Mouse (Mus musculus): Measurements from ENCODE around the gene Hoxa1.

Gene Hoxa1

GRCm38 (mm10) chr6:52154044-52154443 is 4.1 kb downstream of the Hoxa1 start:
- Histone ChIP-seq H3K9me3 (ENCODE audit: low read length) (no peaks in the 10 kb centered on the region), H3K4me3 (replicated peaks; ENCODE audit: low read length) (no peak overlapping the region), H3K36me3 (ENCODE audit: insufficient read depth, low read length) (no peaks in the 10 kb centered on the region), H3K4me1 (replicated peaks; ENCODE audit: low read depth, low read length) (peaks cover 56% of the 10 kb centered on the region), H3K27me3 (ENCODE audit: insufficient read depth, low read length) (peaks cover 86% of the 10 kb centered on the region)
- TF ChIP-seq NANOG (IDR thresholded peaks at IDR 0.05; ENCODE audit: borderline replicate concordance, low read length) (peak; percentile 43; the same call in 1 of the 2 replicates), CTCF (conservative IDR thresholded peaks at IDR 0.05; ENCODE audit: low read length) (no peak)

GRCm38 (mm10) chr6:52153270-52153669 is 4.8 kb downstream of the Hoxa1 start:
- TF ChIP-seq NANOG (IDR thresholded peaks at IDR 0.05; ENCODE audit: borderline replicate concordance, low read length) (peak; percentile 70; the same call in 1 of the 2 replicates), CTCF (conservative IDR thresholded peaks at IDR 0.05; ENCODE audit: low read length) (no peak)
- Histone ChIP-seq H3K9me3 (ENCODE audit: low read length) (no peaks in the 10 kb centered on the region), H3K4me3 (replicated peaks; ENCODE audit: low read length) (no peak overlapping the region), H3K27me3 (ENCODE audit: insufficient read depth, low read length) (peaks cover 89% of the 10 kb centered on the region), H3K36me3 (ENCODE audit: insufficient read depth, low read length) (no peaks in the 10 kb centered on the region), H3K4me1 (replicated peaks; ENCODE audit: low read depth, low read length) (peaks cover 56% of the 10 kb centered on the region)

- H3K4me3 ChIP-seq (replicated peaks; ENCODE audit: low read length) = no peak overlapping the region
- TF ChIP-seq NANOG (IDR thresholded peaks at IDR 0.05; ENCODE audit: borderline replicate concordance, low read length) (no peak), POU5F1 (IDR thresholded peaks at IDR 0.05; ENCODE audit: borderline replicate concordance, low read length) (no peak)
These were observed 5.6 kb downstream of the Hoxa1 start for GRCm38 (mm10) chr6:52152226-52153193.

GRCm38 (mm10) chr6:52151571-52151970 is 6.5 kb downstream of the Hoxa1 start:
- TF ChIP-seq CTCF (conservative IDR thresholded peaks at IDR 0.05; ENCODE audit: low read length) (no peak), NANOG (IDR thresholded peaks at IDR 0.05; ENCODE audit: borderline replicate concordance, low read length) (no peak), POU5F1 (IDR thresholded peaks at IDR 0.05; ENCODE audit: borderline replicate concordance, low read length) (no peak)
- peaks cover 87% of the 10 kb centered on the region for H3K27me3 ChIP-seq (ENCODE audit: insufficient read depth, low read length)
- no peak overlapping the region for H3K4me3 ChIP-seq (replicated peaks; ENCODE audit: low read length)
- H3K36me3 ChIP-seq (ENCODE audit: insufficient read depth, low read length) = no peaks in the 10 kb centered on the region
- peaks cover 41% of the 10 kb centered on the region for H3K4me1 ChIP-seq (replicated peaks; ENCODE audit: low read depth, low read length)
- H3K9me3 ChIP-seq (ENCODE audit: low read length) = no peaks in the 10 kb centered on the region

More at GRCm38 (mm10) chr6:52152226-52153193, 5.6 kb downstream of the Hoxa1 start:
- Histone ChIP-seq H3K9me3 (ENCODE audit: low read length) (no peaks in the 10 kb centered on the region), H3K36me3 (ENCODE audit: insufficient read depth, low read length) (no peaks in the 10 kb centered on the region), H3K4me1 (replicated peaks; ENCODE audit: low read depth, low read length) (peaks cover 50% of the 10 kb centered on the region), H3K27me3 (ENCODE audit: insufficient read depth, low read length) (peaks cover 89% of the 10 kb centered on the region)

- H3K4me3 ChIP-seq (replicated peaks; ENCODE audit: low read length) = no peak overlapping the region
These were observed 7.6 kb downstream of the Hoxa1 start for GRCm38 (mm10) chr6:52150401-52150966.

GRCm38 (mm10) chr6:52139115-52139514 is 19.0 kb downstream of the Hoxa1 start:
- Histone ChIP-seq H3K27me3 (ENCODE audit: insufficient read depth, low read length) (peaks cover 4% of the 10 kb centered on the region; the same call in 1 of the 2 replicates), H3K36me3 (ENCODE audit: insufficient read depth, low read length) (no peaks in the 10 kb centered on the region), H3K4me1 (replicated peaks; ENCODE audit: low read depth, low read length) (peaks cover 15% of the 10 kb centered on the region), H3K4me3 (replicated peaks; ENCODE audit: low read length) (no peak overlapping the region), H3K9me3 (ENCODE audit: low read length) (no peaks in the 10 kb centered on the region)
- TF ChIP-seq POU5F1 (IDR thresholded peaks at IDR 0.05; ENCODE audit: borderline replicate concordance, low read length) (no peak), NANOG (IDR thresholded peaks at IDR 0.05; ENCODE audit: borderline replicate concordance, low read length) (no peak), CTCF (conservative IDR thresholded peaks at IDR 0.05; ENCODE audit: low read length) (no peak)

More at GRCm38 (mm10) chr6:52150401-52150966, 7.6 kb downstream of the Hoxa1 start:
- TF ChIP-seq NANOG (IDR thresholded peaks at IDR 0.05; ENCODE audit: borderline replicate concordance, low read length) (no peak), POU5F1 (IDR thresholded peaks at IDR 0.05; ENCODE audit: borderline replicate concordance, low read length) (no peak), CTCF (conservative IDR thresholded peaks at IDR 0.05; ENCODE audit: low read length) (no peak)
- peaks cover 38% of the 10 kb centered on the region for H3K4me1 ChIP-seq (replicated peaks; ENCODE audit: low read depth, low read length)
- no peaks in the 10 kb centered on the region for H3K36me3 ChIP-seq (ENCODE audit: insufficient read depth, low read length)
- no peaks in the 10 kb centered on the region for H3K9me3 ChIP-seq (ENCODE audit: low read length)
- H3K27me3 ChIP-seq (ENCODE audit: insufficient read depth, low read length) = peaks cover 80% of the 10 kb centered on the region

GRCm38 (mm10) chr6:52138576-52138975 is 19.5 kb downstream of the Hoxa1 start:
- Histone ChIP-seq H3K9me3 (ENCODE audit: low read length) (no peaks in the 10 kb centered on the region), H3K4me1 (replicated peaks; ENCODE audit: low read depth, low read length) (peaks cover 15% of the 10 kb centered on the region), H3K36me3 (ENCODE audit: insufficient read depth, low read length) (no peaks in the 10 kb centered on the region), H3K27me3 (ENCODE audit: insufficient read depth, low read length) (peaks cover 2% of the 10 kb centered on the region; the same call in 1 of the 2 replicates), H3K4me3 (replicated peaks; ENCODE audit: low read length) (no peak overlapping the region)
- no peak for TF ChIP-seq NANOG (IDR thresholded peaks at IDR 0.05; ENCODE audit: borderline replicate concordance, low read length)
- no peak for TF ChIP-seq POU5F1 (IDR thresholded peaks at IDR 0.05; ENCODE audit: borderline replicate concordance, low read length)
- no peak for TF ChIP-seq CTCF (conservative IDR thresholded peaks at IDR 0.05; ENCODE audit: low read length)

- TF ChIP-seq NANOG (IDR thresholded peaks at IDR 0.05; ENCODE audit: borderline replicate concordance, low read length) = no peak
- TF ChIP-seq POU5F1 (IDR thresholded peaks at IDR 0.05; ENCODE audit: borderline replicate concordance, low read length) = no peak
- no peak for TF ChIP-seq CTCF (conservative IDR thresholded peaks at IDR 0.05; ENCODE audit: low read length)
- Histone ChIP-seq H3K36me3 (ENCODE audit: insufficient read depth, low read length) (no peaks in the 10 kb centered on the region), H3K4me1 (replicated peaks; ENCODE audit: low read depth, low read length) (peaks cover 15% of the 10 kb centered on the region)
These were observed 20.1 kb downstream of the Hoxa1 start for GRCm38 (mm10) chr6:52137841-52138535.

More at GRCm38 (mm10) chr6:52137841-52138535, 20.1 kb downstream of the Hoxa1 start:
- no peaks in the 10 kb centered on the region for H3K27me3 ChIP-seq (ENCODE audit: insufficient read depth, low read length)
- H3K4me3 ChIP-seq (replicated peaks; ENCODE audit: low read length) = no peak overlapping the region
- H3K9me3 ChIP-seq (ENCODE audit: low read length) = no peaks in the 10 kb centered on the region
